Mouse (Mus musculus) liver, postnatal 0 days (tissue): ENCODE data around the gene Iqcf5.

Experiments used
- CTCF ChIP-seq: sonication (generic); IDR thresholded peaks from 2 replicates; pipeline ENCODE4 v1.5.1; 2016; ENCODE audit warnings: antibody characterized with exemption, low read depth
- EP300 ChIP-seq: IDR thresholded peaks from 2 replicates; pipeline ENCODE4 v1.6.1; 2016; ENCODE audit warnings: antibody characterized with exemption, low read depth, mild to moderate bottlenecking

- TF ChIP-seq CTCF (no peak), EP300 (no peak)
Observed at GRCm38 (mm10) chr9:106483606-106484005, 30.8 kb upstream of the Iqcf5 start.
